Mouse (Mus musculus) cerebellum, postnatal 4 days (tissue): ENCODE data around the gene Tas2r102.

Experiments used
- DNase-seq, 2 experiments: peaks; one replicate each; pipeline ENCODE4 v3.0.0; 2022; ENCODE audit warnings: low spot score in 2 of 2, mixed read lengths in 1 of 2

The Tas2r102 gene

DNA sequence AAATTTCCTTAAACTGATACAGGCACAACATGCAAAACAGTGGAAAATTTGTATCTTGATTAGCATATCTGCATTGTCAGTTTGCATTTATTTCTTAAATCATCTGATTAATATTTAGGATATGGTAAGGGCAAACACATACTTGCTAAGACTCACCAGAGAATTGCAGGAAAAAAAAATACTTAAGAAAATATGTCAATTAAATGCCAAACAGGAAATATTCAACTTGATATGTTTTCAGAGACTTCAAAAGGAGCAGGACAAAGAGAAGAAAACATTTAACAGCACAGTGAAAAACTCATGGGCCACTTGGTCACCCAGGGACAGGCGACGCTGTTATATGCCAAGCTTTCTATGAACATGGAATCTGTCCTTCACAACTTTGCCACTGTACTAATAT lies at the start of gene Tas2r102:
Tas2r102 (plus strand) TSS at position 301 of the 400 bp plus-strand sequence.
- DNase-seq, result no peak

DNA sequence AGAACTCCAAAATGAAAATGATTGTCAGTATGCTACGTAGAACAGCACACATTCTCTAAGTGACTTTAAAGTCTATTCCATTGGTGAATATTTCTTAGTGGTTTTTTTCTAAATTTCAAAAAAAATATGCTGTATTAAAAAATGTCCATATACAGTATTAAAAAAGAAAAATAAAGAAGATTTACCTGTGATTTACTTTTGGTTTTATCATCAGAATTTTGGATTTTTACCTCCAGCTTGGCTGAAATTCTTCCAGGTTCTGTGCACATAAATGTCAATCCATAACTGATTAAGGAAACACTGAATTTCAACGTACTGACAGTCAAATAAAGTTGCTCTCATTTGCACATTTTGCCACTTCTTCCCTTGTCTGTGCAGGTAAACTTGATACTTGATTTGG lies 24.0 kb upstream of the Tas2r102 start, which contains the start of gene Tas2r115:
Tas2r115 (minus strand) TSS at position 101 of the 400 bp plus-strand sequence.
- no peak for DNase-seq

DNA sequence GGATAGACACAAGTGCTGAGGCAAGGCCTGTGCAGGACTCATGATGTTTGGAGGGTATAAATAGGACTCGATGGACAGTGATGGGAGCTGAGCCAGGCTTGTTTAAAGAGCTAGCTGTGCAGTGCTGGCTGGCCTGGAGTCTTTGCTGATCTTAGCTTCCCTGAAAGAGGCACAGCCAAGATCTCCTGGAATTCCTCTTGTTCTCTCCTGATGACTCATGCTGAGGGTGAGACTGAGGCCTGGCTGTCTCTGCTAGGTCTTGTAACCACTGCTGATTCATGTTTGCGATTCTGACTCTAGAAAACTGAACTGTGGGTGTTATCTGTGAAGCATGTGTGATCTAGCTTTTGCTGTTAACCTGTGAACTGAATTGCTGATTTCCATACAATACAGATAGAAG lies 11.7 kb upstream of the Tas2r102 start:
- no peak for DNase-seq

DNA sequence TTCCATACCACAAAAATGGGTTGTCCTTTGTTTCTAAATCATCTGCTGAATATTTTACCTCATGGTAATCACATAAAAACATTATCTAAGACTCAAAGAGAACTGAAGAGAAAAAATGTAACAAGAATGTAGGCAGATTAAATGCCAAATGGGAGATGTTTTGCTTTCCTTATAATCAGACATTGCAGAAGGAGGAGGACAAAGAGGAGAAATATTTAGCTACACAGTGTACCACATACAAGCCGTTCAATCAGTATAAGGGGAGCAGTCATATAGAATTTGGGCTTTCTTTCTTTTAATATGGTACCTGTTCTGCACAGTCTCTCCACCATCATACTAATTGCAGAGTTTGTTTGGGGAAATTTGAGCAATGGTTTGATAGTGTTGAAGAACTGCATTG lies 7.5 kb upstream of the Tas2r102 start, which contains the start of gene Tas2r124:
Tas2r124 (plus strand) TSS at position 301 of the 400 bp plus-strand sequence.
- no peak for DNase-seq

DNA sequence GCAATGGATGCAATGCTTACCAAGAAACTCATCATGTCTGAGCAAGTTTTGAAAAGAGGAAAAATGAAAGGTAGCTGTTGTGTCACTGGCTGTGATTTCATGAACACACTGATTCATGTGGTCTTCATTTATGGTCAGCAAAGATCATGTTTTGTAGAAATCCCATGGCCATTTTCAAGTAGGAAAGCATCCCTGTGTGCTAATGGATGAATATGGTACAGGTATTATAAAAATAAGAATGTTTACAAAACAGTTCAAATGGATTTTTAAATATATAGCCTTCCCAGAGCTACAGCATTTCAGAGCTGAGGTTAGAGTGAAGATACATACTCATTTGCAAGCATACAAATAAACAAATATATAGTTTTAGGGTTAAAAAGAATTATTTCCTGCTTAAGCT lies 16.1 kb downstream of the Tas2r102 start, which contains the start of gene Tas2r136:
Tas2r136 (minus strand) TSS at position 101 of the 400 bp plus-strand sequence.
- DNase-seq, result no peak

DNA sequence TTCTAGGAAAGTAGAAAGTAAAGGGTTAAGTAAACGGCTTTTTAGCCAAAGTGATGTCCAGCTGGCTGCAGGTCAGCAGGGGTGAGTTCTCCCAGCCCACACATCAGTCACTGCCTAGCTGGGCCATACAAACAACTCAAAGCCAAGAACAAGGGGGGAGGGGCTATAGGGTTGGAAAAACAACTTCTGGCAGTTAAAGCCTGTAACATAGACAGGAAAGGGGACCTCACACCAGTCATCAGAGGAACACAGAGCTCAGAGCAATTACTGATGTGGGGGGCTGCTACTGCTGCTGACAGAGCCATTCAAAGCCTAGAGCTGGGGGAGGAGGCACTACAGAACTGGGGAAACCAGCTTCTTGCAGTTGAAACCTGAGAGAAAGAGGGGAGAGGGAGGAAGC lies 33.5 kb downstream of the Tas2r102 start:
- DNase-seq, result no peak

DNA sequence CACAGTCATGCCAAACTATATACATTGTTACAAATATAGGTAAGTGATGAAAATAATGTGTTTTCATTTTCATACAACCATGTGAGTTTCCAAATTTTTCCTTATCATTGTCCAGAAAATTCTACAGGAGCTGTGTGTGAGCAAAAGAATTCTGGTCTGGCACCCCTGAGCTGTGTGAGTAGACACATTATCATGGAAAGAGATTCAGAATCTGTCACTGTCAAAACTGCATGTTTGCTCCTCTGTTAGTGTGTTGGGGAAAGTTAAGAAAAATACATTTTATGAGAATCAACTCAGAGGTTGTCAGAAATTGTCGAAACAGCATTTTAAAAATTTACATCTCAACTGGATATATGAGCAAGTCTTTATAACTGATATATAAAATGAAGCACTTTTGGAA lies 40.6 kb downstream of the Tas2r102 start, which contains the start of gene Tas2r117:
Tas2r117 (plus strand) TSS at position 301 of the 400 bp plus-strand sequence.
- DNase-seq, result no peak
